Mouse (Mus musculus): ENCODE results near the gene Gng8.

Gng8 gene

DNA sequence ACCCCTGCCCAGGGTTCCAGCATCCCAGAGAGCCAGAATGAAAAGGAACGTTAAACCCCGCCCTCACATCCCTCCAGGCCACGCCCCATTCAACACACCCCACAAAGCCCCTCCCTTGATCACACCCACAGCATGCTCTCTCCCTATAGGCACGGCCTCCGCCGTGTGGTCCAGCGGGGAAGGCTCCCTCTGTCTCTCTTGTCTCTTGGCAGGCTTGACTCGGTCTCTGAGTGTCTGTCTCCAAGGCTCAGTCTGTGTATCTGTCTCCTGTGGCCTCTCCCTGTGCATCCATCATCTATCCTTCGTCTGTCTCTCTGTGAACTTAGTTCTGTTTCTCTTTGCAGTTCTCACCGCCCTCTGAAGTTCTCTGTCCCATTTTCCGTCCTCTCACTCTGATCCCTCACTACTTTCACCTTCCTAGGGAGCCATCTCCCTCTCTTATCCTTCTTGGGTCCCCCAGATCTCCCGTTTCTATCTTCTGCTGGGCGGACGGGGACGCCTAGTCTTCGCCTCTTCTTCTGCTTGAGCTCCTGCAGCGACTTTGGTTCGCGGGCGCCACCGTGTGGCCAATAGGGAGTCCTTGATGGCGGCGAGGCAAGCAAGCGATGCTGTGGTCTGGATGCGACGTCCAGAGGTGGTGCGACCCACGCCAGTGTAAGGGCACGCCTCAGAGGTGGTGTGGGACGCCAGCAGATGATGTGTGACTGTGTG lies at the start of gene Gng8:
Gene Gng8 (plus strand): TSS at position 146 of the 711 bp plus-strand sequence.
- peak; percentile 87 for DNase-seq (ENCODE audit: extremely low spot score)

DNA sequence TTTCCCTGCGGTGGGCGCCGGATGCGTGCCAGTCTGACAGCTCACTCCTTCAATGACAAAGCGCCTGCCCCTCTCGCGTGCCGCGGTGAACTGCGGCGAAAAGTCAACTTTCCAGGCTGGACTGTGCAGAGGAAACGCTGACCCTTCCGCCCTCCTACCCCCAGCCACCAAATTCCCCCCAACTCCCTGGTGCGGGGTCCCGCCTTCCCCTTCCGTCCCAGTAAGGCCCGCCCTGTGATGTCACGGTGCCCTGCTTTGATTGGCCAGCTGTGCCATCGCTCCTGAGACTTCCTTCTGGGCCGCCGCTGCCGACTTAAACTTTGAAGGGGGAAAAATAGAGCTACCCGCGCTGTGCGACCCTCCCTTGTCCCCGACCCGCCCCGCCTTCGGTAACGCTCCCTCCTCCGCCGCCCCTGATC lies 48.9 kb upstream of the Gng8 start, which contains the start of gene Prkd2:
Gene Prkd2 (plus strand): TSS at position 258 of the 419 bp plus-strand sequence.
- DNase-seq (ENCODE audit: extremely low spot score), result peak; percentile 93

DNA sequence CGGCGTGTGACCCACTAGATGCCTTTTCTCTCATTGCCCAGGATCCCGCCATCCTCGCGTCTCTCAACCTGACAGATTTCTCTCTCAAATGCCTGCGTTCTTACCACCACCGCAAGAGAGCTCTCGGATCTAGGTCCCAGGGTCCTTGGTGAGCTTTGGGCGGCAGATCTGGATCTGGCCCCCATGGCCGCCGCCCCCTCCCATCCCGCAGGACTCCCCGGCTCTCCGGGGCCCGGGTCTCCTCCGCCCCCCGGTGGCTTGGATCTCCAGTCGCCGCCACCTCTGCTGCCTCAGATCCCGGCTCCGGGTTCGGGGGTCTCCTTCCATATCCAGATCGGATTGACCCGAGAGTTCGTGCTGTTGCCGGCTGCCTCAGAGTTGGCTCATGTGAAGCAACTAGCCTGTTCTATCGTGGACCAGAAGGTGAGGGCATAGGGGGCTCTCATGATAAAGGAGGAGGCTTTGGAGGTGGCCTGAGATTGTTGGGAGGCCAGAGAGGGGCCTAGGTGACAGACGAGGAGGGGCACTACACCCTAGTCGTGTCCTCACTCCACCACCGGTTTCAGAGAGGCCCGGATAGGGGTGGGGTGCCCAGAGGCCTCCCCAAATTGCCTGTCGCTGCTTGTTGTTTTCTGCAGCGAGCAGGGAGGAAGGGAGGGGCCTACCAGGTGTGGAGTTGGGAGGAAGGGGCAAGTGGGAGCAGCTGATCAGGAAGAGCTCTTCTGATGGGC lies 48.0 kb upstream of the Gng8 start:
- peak; percentile 32 for DNase-seq (ENCODE audit: extremely low spot score)

DNA sequence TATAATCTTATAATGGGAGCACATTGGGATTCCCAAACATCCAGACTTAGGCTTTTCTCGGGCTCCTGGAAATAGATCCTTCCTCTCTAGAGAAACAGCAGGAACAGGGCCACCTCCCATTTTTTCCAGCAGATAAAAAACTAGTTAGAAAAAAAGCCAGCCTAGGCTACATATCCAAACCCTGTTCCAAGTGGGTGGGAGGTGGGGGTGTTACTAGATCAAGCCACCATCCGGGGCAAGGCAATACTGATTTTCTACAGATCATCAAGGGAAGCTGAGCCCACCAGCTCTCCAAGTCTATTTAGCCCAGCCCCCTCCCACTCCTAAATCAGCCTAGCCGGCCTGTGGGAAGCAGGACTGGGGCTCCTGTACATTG lies 46.9 kb upstream of the Gng8 start:
- no peak for DNase-seq (ENCODE audit: extremely low spot score)

DNA sequence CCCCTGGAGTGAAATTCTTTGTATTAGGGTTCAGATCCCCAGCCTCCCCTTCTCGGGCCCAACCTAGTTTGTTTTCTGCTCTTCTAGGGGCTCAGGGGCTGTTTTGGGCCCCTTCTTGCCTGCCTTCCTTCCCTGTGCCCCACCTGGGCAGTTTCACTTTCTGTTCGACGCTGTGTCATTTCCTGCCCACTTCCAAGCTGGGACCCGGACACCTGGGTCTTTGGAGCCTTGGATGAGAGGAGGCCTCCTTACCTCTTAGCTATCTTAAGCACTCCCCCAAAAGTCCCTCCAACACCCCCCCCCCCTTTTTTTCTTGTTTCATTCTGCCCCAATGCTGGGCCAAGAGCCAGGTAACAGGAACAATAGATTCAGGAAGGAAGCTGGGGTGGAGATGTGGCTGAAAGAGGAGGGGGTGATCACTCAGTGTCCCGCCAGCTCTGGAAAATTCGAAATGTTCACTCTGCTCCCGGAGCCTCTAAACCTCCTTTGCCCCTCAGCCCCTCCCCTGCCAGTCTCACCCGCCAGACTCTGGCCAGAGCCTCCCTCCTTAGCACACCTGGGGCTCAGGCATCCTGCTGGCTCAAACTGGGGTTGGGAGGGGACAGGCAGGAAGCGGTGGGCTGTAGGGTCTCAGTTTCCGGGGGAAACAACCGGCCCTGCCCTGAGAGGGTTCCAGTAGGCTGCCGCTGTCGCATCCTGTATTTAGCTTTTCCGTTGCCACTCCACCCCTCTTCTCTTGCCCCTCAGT lies 46.3 kb upstream of the Gng8 start:
- peak; percentile 17 for DNase-seq (ENCODE audit: extremely low spot score)

DNA sequence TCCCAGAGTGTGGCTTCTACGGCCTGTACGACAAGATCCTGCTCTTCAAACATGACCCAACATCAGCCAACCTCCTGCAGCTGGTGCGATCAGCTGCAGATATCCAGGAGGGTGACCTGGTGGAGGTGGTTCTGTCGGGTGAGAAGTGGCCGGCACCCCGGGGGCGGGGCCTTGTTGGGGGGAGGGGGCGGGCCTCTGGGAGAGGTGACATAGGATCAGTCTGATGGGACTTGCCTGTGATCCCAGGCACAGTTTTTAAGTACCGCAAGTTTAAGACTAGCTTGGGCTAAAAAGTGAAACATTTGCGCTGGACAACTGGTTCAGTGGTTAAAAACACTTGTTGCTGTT lies 45.8 kb upstream of the Gng8 start:
- peak; percentile 20 for DNase-seq (ENCODE audit: extremely low spot score)

DNA sequence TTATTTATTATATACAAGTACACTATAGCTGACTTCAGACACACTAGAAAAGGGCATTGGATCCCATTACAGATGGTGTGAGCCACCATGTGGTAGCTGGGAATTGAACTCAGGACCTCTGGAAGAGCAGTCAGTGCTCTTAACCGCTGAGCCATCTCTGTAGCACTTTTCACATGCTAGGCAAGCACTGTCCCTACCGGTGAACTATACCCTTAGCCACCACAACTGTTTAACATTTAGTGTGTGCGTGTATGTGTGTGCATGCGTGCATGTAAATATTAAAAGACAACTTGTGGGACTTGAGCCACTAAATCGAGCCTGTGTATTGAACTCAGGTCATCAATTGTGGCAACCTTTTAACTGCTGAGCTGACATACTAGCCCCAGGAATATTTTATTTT lies 44.8 kb upstream of the Gng8 start:
- DNase-seq (ENCODE audit: extremely low spot score), result no peak

DNA sequence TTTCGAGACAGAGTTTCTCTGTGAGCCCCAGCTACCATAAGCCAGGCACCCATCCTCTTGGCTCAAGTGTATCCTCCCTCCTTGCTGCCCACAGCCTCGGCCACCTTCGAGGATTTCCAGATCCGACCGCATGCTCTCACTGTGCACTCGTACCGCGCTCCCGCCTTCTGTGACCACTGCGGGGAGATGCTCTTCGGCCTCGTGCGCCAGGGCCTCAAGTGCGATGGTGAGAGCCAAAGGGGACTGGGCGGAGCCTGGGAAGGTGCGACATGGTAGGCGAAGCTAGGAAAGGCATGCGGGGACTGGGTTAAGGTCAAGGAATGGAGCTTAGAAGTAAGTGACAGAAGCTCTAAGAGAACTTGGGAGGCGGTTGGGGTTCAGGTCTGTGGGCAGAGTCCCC lies 44.1 kb upstream of the Gng8 start:
- no peak for DNase-seq (ENCODE audit: extremely low spot score)

DNA sequence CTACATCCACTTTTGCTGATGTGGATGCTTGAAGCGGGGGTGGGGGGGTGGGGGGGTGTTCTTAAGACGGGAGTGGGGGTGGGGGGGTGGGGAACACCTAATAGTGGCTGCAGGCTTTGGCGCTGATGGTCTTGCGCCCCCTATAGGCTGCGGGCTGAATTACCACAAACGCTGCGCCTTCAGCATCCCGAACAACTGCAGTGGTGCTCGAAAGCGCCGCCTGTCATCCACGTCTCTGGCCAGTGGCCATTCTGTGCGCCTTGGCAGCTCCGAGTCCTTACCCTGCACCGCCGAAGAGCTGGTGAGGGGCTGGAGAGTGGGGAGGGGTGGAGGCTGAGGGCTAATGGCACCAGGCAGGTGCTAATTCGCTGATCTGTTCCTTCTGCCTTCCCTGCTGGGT lies 43.0 kb upstream of the Gng8 start:
- DNase-seq (ENCODE audit: extremely low spot score), result peak; percentile 47

DNA sequence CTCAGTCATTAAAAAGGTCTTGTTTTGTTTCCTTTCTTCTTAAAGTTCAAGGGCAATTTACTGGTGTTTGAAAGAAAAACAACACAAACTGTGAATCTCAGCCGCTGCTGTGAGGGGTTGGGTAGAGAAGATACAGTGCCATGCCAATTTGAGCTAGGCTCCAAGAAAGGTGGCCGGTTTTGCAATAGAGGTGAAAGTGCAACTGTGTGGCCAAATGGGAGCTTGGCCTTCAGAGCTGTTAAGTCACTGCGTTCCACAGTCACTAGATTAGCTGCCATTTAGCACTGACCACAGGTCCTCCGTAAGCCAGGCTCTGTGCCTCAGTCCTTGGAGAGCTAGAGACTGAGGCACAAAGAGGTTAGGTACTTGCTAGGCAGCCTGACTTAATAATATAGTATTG lies 40.0 kb upstream of the Gng8 start:
- DNase-seq (ENCODE audit: extremely low spot score), result no peak

DNA sequence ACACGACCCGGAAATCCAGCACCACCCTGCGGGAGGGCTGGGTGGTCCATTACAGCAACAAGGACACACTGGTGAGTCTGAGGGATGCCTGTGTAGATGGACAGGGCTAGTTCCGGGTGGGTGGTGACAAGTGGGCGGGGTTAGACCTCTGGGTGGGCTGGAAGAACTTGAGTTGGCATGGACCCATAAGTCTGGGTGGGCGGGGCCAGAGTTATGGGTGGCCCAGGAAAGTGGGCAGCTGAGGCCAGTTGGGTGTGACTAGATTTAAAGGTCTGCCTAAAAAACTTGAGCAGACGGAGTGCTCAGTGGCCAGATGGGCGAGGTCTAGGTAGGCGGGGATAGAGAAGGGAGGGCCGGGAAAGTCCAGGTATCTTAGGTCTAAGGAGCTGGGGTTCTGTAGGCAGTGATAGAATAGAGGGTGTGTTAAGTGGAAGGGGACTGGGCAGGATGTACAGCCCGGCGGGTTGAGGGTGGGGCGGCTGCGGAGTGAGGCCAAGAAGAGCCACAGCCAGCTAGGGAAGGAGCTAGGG lies 38.2 kb upstream of the Gng8 start:
- DNase-seq (ENCODE audit: extremely low spot score), result no peak

DNA sequence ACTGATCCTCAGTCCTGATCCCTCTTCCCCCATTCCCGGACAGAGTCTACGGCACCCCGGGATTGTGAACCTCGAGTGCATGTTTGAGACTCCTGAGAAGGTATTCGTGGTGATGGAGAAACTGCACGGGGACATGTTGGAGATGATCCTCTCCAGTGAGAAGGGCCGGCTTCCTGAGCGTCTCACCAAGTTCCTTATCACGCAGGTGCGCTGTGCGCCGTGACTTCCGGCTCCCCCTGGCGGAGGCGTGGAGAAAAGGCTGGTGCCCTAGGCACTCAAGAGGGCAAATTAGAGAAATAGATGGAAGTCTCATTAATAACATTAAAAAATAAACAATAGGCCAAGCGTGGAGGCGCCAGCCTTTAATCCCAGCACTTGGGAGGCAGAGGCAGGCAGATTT lies 33.2 kb upstream of the Gng8 start:
- DNase-seq (ENCODE audit: extremely low spot score), result no peak

DNA sequence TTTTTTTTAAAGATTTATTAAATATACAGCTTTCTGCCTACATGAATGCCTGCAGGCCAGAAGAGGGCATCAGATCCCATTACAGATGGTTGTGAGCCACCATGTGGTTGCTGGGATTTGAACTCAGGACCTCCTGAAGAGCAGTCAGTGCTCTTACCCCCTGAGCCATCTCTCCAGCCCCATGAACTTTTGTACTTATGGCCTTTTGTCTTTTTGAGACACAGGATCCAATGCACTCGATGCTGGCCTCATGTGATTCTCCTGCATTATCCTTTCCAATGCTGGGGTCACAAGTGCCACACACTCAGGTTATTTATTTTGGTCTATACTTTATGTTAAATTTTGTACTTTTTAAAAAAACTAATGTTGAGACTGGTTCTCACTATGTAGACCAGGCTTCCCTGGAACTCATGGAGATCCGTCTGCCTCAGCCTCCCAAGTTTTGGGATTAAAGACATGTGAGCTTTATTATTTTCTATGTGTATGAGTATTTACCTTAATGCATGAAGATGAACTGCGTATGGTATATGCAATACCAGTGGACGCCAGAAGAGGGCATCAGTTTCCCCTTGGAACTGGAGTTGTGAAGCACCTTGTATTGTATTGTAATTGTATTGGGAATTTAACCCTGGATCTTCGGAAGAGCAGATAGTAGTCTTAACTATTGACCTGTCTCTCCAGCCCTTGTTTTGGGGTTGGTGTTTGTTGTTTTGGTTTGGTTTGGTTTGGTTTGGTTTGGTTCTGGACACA lies 31.5 kb upstream of the Gng8 start:
- peak; percentile 66 for DNase-seq (ENCODE audit: extremely low spot score)

DNA sequence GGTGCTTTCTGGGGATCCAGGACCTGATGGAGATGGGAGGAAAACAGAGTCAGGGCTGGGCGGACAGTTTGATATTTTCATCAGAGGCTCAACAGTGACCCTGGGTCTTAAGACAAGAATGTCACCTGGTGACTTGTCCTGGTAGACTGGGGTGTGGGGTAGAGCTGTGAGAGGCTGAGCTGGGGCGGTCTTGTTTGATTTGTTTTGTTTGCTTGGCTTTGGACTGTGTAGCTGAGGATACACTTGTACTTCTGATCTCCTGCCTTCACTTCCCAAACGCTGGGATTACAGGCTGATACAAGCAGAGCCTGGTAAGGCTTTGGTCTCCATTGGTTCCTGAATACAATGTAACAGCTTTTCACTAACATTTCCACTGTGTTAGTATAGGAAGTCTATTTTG lies 24.1 kb upstream of the Gng8 start:
- no peak for DNase-seq (ENCODE audit: extremely low spot score)

DNA sequence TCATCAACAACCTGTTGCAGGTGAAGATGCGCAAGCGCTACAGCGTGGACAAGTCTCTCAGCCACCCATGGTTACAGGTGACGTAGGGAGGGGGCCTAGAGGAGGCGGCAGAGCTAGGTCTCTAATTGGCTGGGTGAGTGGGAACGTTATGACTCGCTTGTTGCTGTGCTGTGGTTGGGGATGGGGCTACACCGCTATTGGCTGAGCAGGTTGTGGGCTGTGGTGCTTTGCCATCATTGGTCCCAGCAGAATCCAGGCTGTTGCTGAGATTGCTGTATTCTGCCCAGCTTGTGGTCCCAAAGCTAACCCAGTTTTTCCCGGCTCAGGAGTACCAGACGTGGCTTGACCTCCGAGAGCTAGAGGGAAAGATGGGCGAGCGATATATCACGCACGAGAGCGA lies 22.1 kb upstream of the Gng8 start:
- peak; percentile 76 for DNase-seq (ENCODE audit: extremely low spot score)

DNA sequence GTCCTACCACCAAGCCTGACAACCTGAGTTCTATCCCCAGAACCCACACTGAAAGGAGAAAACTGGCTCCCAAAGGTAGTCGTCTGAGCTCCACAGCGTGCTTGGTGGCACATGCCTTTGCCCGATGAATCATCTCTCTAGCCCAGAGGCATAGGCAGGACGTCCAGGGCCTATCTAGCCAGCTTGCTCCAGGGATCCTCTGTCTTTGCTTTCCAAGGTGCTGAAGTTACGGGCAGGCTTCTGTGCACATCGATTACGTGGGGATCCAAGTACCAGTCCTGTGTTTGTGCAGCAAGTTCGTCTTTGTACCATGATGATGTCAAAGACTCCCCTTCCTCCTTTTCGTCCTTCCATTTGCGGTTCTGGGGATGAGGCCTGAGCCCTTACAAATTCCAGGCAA lies 20.0 kb upstream of the Gng8 start:
- DNase-seq (ENCODE audit: extremely low spot score), result no peak

DNA sequence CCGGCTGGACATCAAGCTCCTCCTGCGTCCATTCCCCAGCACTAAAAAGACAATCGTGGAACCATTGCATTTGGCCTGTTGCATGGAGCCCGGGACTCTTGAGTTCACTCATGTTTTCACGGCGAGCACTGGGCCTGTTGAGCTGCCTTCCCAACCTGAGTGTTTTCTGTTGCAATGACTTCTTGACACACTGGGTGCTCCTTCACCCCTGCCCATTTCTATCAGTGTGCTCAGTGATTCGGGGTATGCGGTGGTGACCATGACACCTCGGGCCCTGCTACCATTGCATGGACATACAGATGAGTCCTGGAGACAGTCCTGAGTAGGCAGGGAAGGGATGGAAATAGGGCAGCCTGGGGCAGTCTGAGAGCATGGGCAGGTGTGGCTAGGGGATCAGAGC lies 19.1 kb upstream of the Gng8 start:
- no peak for DNase-seq (ENCODE audit: extremely low spot score)

DNA sequence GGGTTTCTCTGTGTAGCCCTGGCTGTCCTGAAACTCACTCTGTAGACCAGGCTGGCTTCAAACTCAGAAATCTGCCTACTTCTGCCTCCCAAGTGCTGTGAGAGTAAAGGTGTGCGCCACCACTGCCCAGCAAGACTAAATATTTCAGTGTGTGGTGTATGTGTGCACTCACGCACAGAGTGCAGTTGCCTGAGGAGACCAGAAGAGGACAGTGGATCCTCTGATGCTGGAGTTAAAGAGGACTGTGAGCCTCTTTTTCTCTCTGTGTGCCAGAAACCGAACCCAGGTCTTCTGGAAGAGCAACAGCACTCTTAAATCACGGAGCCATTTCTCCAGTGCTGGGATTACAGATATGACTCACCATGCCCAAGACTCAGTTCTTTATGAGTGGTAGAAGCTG lies 18.2 kb upstream of the Gng8 start:
- DNase-seq (ENCODE audit: extremely low spot score), result no peak

DNA sequence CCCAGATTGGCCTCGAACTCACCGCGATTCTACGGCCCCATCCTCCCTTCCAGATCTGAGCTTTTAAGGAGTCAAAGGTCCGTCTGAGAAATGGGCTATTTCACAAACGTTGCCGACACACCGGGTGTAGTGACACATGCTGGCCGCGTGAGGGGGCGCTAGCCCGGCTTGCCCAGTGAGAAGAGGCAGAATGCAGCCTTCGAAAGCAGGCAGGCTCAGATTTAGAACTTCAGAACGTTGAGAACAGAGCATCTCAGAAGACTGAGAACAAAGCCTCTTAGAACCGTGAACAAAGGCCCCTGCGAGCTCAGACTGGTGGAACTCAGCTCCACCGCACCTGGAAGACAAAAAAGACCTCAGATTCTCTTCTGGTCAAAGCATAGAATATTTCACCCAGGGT lies 17.4 kb upstream of the Gng8 start:
- peak; percentile 80 for DNase-seq (ENCODE audit: extremely low spot score)

DNA sequence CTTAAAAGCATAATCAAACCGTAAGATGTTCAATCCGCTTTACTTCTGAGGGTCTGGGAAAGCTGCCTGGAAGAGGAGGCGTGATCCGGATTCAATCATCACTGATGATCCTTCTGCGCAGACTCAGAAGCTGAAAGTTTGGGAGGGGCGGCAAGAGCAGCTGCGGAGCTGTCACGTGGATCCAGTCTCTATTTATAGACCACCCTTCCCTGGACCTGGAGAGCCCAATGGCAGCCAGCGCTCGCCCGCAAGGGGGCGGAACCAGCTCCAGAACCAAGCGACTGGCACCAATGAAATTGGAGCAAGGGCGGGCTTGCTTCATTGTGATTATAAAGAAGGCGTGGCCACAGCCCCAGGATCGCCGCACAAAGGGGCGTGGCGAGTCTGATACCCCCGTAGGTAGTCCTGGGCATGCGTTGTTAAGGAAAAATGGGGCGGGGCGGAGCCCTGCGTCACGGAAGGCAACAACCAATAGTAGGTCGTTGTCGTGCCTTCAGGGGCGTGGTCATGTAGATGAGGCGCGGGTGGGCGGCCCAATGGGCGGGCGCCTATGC lies 16.8 kb upstream of the Gng8 start:
- peak; percentile 100 for DNase-seq (ENCODE audit: extremely low spot score)

DNA sequence AGATGAGACGGTGACA lies 16.5 kb upstream of the Gng8 start, which contains the start of gene Dact3:
Gene Dact3 (plus strand): TSS at position 8 of the 16 bp plus-strand sequence.
- DNase-seq (ENCODE audit: extremely low spot score), result no peak

DNA sequence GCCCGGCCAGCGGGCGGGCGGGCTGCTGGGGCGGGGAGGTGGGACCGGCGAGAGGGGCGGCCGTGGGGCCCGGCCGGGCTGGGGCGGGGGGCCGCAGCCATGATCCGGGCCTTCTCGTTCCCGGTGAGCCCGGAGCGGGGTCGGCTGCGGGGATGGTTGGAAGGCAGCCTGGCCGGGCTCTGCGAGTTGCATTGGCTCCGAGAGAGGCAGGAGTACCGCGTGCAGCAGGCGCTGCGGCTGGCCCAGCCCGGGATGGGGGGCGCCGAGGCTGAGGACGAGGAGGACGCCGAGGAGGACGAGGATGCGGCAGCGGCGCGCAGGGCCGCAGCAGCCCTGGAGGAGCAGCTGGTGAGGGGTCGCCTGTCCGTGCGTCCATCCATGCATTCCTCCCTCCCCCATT lies 16.3 kb upstream of the Gng8 start:
- no peak for DNase-seq (ENCODE audit: extremely low spot score)

Data from embryo, embryonic 9.5 days (tissue).